14 mouse cellular contexts compared by ENCODE assay signal in genomic region chr1:78609134-78609907, GRCm38 (mm10). TPM values are rescaled to one million over a fixed set of nuclear protein-coding genes. Genes with fewer than 3 reads are reported as not detected.
DNase-seq lines count a peak whose midpoint lies in the region; ATAC-seq and TF ChIP-seq lines count a peak whose summit lies in the region.
"Had no signal": no experiment of that assay in that cellular context is flagged by ENCODE, and none has a peak within 500 bp of the region (broad histone marks: within the 10 kb centered on the region; RNA-seq: fewer than 3 reads in every experiment).

No protein-coding gene starts in this region.

- no peaks in the 10 kb centered on the region for H3K27me3 ChIP-seq in lung, postnatal 0 days (replicated peaks; ENCODE audit: insufficient read depth, low read length)
- H3K27me3 ChIP-seq: neural tube, embryonic 15.5 days had no signal

- H3K4me3 ChIP-seq in gastrocnemius, adult 2 months: no peak overlapping the region; the same call in none of the 2 replicates
- no peak overlapping the region for H3K4me3 ChIP-seq in lung, postnatal 0 days (ENCODE audit: low read depth, low read length)
- H3K4me3 ChIP-seq: forebrain, embryonic 10.5 days; megakaryocyte, embryonic 14.5 days; neural tube, embryonic 15.5 days had no signal

- H3K4me2 ChIP-seq in lung, postnatal 0 days (replicated peaks; ENCODE audit: low read depth, low read length): no peak overlapping the region
- H3K4me2 ChIP-seq: neural tube, embryonic 15.5 days had no signal

- no peak for ATAC-seq in lung, postnatal 0 days
- ATAC-seq in inflammation-experienced regulatory T-cells, adult 6 months: no peak
- ATAC-seq: liver, postnatal 0 days had no signal

- H3K36me3 ChIP-seq in lung, postnatal 0 days (ENCODE audit: insufficient read depth, low read length): no peaks in the 10 kb centered on the region
- H3K36me3 ChIP-seq: forebrain, embryonic 10.5 days; neural tube, embryonic 15.5 days had no signal

- no peak overlapping the region for H3K9ac ChIP-seq in lung, postnatal 0 days (replicated peaks; ENCODE audit: low read depth)
- H3K9ac ChIP-seq: liver, postnatal 0 days; neural tube, embryonic 15.5 days had no signal

- TF ChIP-seq CTCF in gastrocnemius, adult 2 months (IDR thresholded peaks at IDR 0.05): no peak
- no peak for TF ChIP-seq CTCF in lung, postnatal 0 days (IDR thresholded peaks at IDR 0.05)

- DNase-seq in gastrocnemius, adult 2 months: no peak
- DNase-seq in gastrocnemius, postnatal 36 days: no peak
- DNase-seq in lung, postnatal 0 days (ENCODE audit: low spot score): peak; percentile 31
- DNase-seq in lung, adult 18-20 months: no peak
- DNase-seq in forelimb bud, embryonic 11.5 days (ENCODE audit: low read depth, low spot score): peak; percentile 24
- DNase-seq in yolk sac, embryonic 10.5 days (ENCODE audit: low spot score): peak; percentile 45
- no peak for DNase-seq in spleen, adult 18-20 months
- DNase-seq: adrenal gland, postnatal 36 days; liver, postnatal 0 days; thymus, postnatal 36 days had no signal

- intact Hi-C loops in gastrocnemius, adult 2 months (cut with DNase I): no loop called here
- intact Hi-C loops in gastrocnemius, postnatal 36 days (cut with DNase I): no loop called here

- no peaks in the 10 kb centered on the region for H3K4me1 ChIP-seq in lung, postnatal 0 days (ENCODE audit: insufficient read depth, low read depth, low read length)
- H3K4me1 ChIP-seq: megakaryocyte, embryonic 14.5 days; neural tube, embryonic 15.5 days had no signal

- H3K27ac ChIP-seq in gastrocnemius, adult 2 months: peak overlapping the region; percentile 64
- H3K27ac ChIP-seq in lung, postnatal 0 days (ENCODE audit: low read length): no peak overlapping the region
- H3K27ac ChIP-seq: forebrain, embryonic 10.5 days; neural tube, embryonic 15.5 days had no signal

- no peaks in the 10 kb centered on the region for H3K9me3 ChIP-seq in lung, postnatal 0 days (ENCODE audit: low read length)
- H3K9me3 ChIP-seq: forebrain, embryonic 10.5 days; neural tube, embryonic 15.5 days had no signal

- no peak for TF ChIP-seq EP300 in lung, postnatal 0 days (IDR thresholded peaks at IDR 0.05)

- WGBS in lung, postnatal 0 days: 27% methylated on average over 12 of the region's 12 CpGs

RNA-seq across cellular contexts. Expression of gene Acsl3, which starts 48.3 kb away (rescaled TPM):
- total RNA-seq in gastrocnemius, adult 2 months (2021): 10 to 100 TPM in 1 of 2 experiments, 1 to 10 TPM in 1; 7.3 to 21.1 TPM
- total RNA-seq in gastrocnemius, postnatal 36 days (2021): 10 to 100 TPM in 1 of 2 experiments, 1 to 10 TPM in 1; 7.8 to 11.2 TPM
- polyA plus RNA-seq in lung, postnatal 0 days (2015; fragmentation: Nextera tagmentation; extraction: Ambion mirVana): 22.7 and 23.3 TPM in 2 replicates
- 1 to 10 TPM in 2 of 3 experiments, under 1 TPM in 1; 0.77 to 5.7 (median 2.1) TPM for polyA plus RNA-seq in inflammation-experienced regulatory T-cells, adult 6 months (2017; shearing (Covaris generic))

RNA-seq across cellular contexts. Expression of gene Utp14b, which starts 48.5 kb away (rescaled TPM):
- total RNA-seq in gastrocnemius, adult 2 months (2021): 1 to 10 TPM; 1.6 to 2.6 TPM
- total RNA-seq in gastrocnemius, postnatal 36 days (2021): 1 to 10 TPM; 1.2 to 1.4 TPM
- polyA plus RNA-seq in lung, postnatal 0 days (2015; fragmentation: Nextera tagmentation; extraction: Ambion mirVana): 0.96 and 0.97 TPM in 2 replicates
- polyA plus RNA-seq in inflammation-experienced regulatory T-cells, adult 6 months (2017; shearing (Covaris generic)): under 1 TPM; 0.10 to 0.93 (median 0.42) TPM

Comparison
In these comparisons a context has a peak if more than half of its experiments do, and no peak if none do; other contexts are left out.
1. DNase-seq: peak in lung, postnatal 0 days (single experiment), forelimb bud, embryonic 11.5 days (single experiment) and yolk sac, embryonic 10.5 days (single experiment); none in gastrocnemius, adult 2 months (single experiment), gastrocnemius, postnatal 36 days (0 of 2), lung, adult 18-20 months (0 of 2) and spleen, adult 18-20 months (0 of 2).